Mouse (Mus musculus) 3T3-L1 (cell line): ENCODE measurements around the gene Tnpo1.

Source experiments
- DNase-seq: peaks from one replicate; pipeline ENCODE4 v3.0.0-alpha.2; 2015; ENCODE audit warnings: low read depth, low spot score

Tnpo1 gene

GRCm38 (mm10) chr13:98925486-98926212, 535 bp downstream of the Tnpo1 start:
- peak; percentile 86 for DNase-seq

- peak; percentile 41 for DNase-seq
These were observed 1.2 kb downstream of the Tnpo1 start for GRCm38 (mm10) chr13:98924897-98925485.

GRCm38 (mm10) chr13:98922806-98923205, 3.4 kb downstream of the Tnpo1 start:
- DNase-seq: no peak

GRCm38 (mm10) chr13:98921276-98921675, 4.9 kb downstream of the Tnpo1 start:
- DNase-seq: no peak

GRCm38 (mm10) chr13:98920300-98920699, 5.9 kb downstream of the Tnpo1 start:
- DNase-seq: no peak

- DNase-seq: no peak
These were observed 6.5 kb downstream of the Tnpo1 start for GRCm38 (mm10) chr13:98919695-98920094.

GRCm38 (mm10) chr13:98917851-98918250, 8.3 kb downstream of the Tnpo1 start:
- peak; percentile 28 for DNase-seq

GRCm38 (mm10) chr13:98915591-98915990, 10.6 kb downstream of the Tnpo1 start:
- no peak for DNase-seq

- no peak for DNase-seq
These were observed 11.4 kb downstream of the Tnpo1 start for GRCm38 (mm10) chr13:98914844-98915212.

GRCm38 (mm10) chr13:98914010-98914843, 12.0 kb downstream of the Tnpo1 start:
- DNase-seq: no peak

GRCm38 (mm10) chr13:98913196-98913595, 13.0 kb downstream of the Tnpo1 start:
- DNase-seq: no peak

- no peak for DNase-seq
These were observed 13.6 kb downstream of the Tnpo1 start for GRCm38 (mm10) chr13:98912602-98913001.

- no peak for DNase-seq
These were observed 15.4 kb downstream of the Tnpo1 start for GRCm38 (mm10) chr13:98910801-98911200.

GRCm38 (mm10) chr13:98904608-98905007, 21.6 kb downstream of the Tnpo1 start:
- DNase-seq: no peak

GRCm38 (mm10) chr13:98902366-98903025, 23.7 kb downstream of the Tnpo1 start:
- no peak for DNase-seq

- DNase-seq: no peak
These were observed 26.6 kb downstream of the Tnpo1 start for GRCm38 (mm10) chr13:98899550-98899949.

- DNase-seq: no peak
These were observed 28.6 kb downstream of the Tnpo1 start for GRCm38 (mm10) chr13:98897577-98897976.

GRCm38 (mm10) chr13:98896434-98897126, 29.6 kb downstream of the Tnpo1 start:
- no peak for DNase-seq

GRCm38 (mm10) chr13:98896013-98896412, 30.2 kb downstream of the Tnpo1 start:
- no peak for DNase-seq

GRCm38 (mm10) chr13:98894900-98895299, 31.3 kb downstream of the Tnpo1 start:
- no peak for DNase-seq

- peak; percentile 36 for DNase-seq
These were observed 34.7 kb downstream of the Tnpo1 start for GRCm38 (mm10) chr13:98891443-98891842.
